Mouse (Mus musculus) liver, embryonic 16.5 days (tissue): ENCODE results near the gene Elk4. TPM values are rescaled to one million over a fixed set of nuclear protein-coding genes. Genes with fewer than 3 reads are reported as not detected.
A peak's percentile ranks its signal among the peaks of the same experiment; 100 is the strongest.

Source experiments
- ATAC-seq: fragments of 200-750 bp; cut with Nextera tagmentation; 2 replicates; pipeline ENCODE4 v1.8.0; 2017; ENCODE audit warnings: low read depth, mild to moderate bottlenecking, moderate number of reproducible peaks, moderate library complexity
- H3K27ac ChIP-seq: fragments of 300-500 bp; sonication (generic); 2 replicates; pipeline ENCODE4 v1.5.1; 2014; ENCODE audit warnings: mild to moderate bottlenecking, low read length
- H3K27me3 ChIP-seq: fragments of 300-500 bp; sonication (generic); 2 replicates; pipeline ENCODE4 v1.6.1; 2014; ENCODE audit warnings: low read depth, low read length, mixed read lengths; ENCODE audit not compliant: control insufficient read depth, insufficient read depth
- H3K36me3 ChIP-seq: fragments of 300-500 bp; sonication (generic); 2 replicates; pipeline ENCODE4 v1.6.1; 2014; ENCODE audit warnings: mild to moderate bottlenecking; ENCODE audit not compliant: control insufficient read depth, insufficient read depth
- H3K4me1 ChIP-seq: fragments of 300-500 bp; sonication (generic); 2 replicates; pipeline ENCODE4 v1.6.1; 2014; ENCODE audit warnings: low read depth, low read length, mixed read lengths; ENCODE audit not compliant: control insufficient read depth
- H3K4me2 ChIP-seq: fragments of 300-500 bp; sonication (generic); 2 replicates; pipeline ENCODE4 v1.6.1; 2014; ENCODE audit warnings: low read depth, low read length, mixed read lengths
- H3K4me3 ChIP-seq: fragments of 300-500 bp; sonication (generic); 2 replicates; pipeline ENCODE4 v1.5.1; 2014; ENCODE audit warnings: low read depth, mild to moderate bottlenecking, low read length
- H3K9ac ChIP-seq: fragments of 300-500 bp; sonication (generic); 2 replicates; pipeline ENCODE4 v1.6.1; 2014; ENCODE audit warnings: low read depth, low read length
- H3K9me3 ChIP-seq: fragments of 300-500 bp; sonication (generic); replicated peaks from 2 replicates; pipeline ENCODE4 v1.6.1; 2016; ENCODE audit warnings: low read length; ENCODE audit not compliant: control insufficient read depth
- WGBS: fragments of 180-500 bp; shearing (Covaris S2); extraction: QIAGEN DNeasy Blood & Tissue Kit; methylation state at CpG from one replicate; pipeline ENCODE4 v1.1.7; 2014; ENCODE audit not compliant: insufficient replicate concordance; 5-methylcytosine and 5-hydroxymethylcytosine counted together
- polyA plus RNA-seq: library from polyadenylated mRNA; unstranded; fragments of >200 nt; fragmentation: Nextera tagmentation; extraction: Ambion mirVana; gene quantifications from 2 replicates; pipeline ENCODE4 v1.2.1, GENCODE M21; 2015

Elk4 gene
- polyA plus RNA-seq, 1 experiment from 2014 or later = 10.0 TPM

GRCm38 (mm10) chr1:132019876-132020275, 12.5 kb downstream of the Elk4 start:
- Histone ChIP-seq H3K4me3 (no peak overlapping the region), H3K27me3 (no peaks in the 10 kb centered on the region), H3K4me2 (no peak overlapping the region), H3K4me1 (peaks cover 8% of the 10 kb centered on the region), H3K27ac (no peak overlapping the region), H3K9me3 (no peaks in the 10 kb centered on the region), H3K36me3 (peaks cover 60% of the 10 kb centered on the region), H3K9ac (no peak overlapping the region)
- whole genome bisulfite sequencing = 84% methylated on average over 7 of the region's 7 CpGs
- no peak for ATAC-seq

- Histone ChIP-seq H3K4me1 (peaks cover 19% of the 10 kb centered on the region), H3K36me3 (peaks cover 56% of the 10 kb centered on the region), H3K27me3 (no peaks in the 10 kb centered on the region), H3K9me3 (no peaks in the 10 kb centered on the region), H3K4me2 (no peak overlapping the region), H3K27ac (peak overlapping the region; percentile 58), H3K4me3 (no peak overlapping the region), H3K9ac (no peak overlapping the region)
- 67% methylated on average over 3 of the region's 3 CpGs for WGBS
- no peak for ATAC-seq
Observed at GRCm38 (mm10) chr1:132022107-132022506, 14.7 kb downstream of the Elk4 start.

GRCm38 (mm10) chr1:132026925-132027646, 19.7 kb downstream of the Elk4 start:
- peak overlapping the region; percentile 62 for H3K4me2 ChIP-seq
- WGBS = 70% methylated on average over 11 of the region's 11 CpGs

GRCm38 (mm10) chr1:132027978-132028377, 20.6 kb downstream of the Elk4 start:
- Histone ChIP-seq H3K9me3 (no peaks in the 10 kb centered on the region), H3K4me3 (no peak overlapping the region), H3K4me2 (no peak overlapping the region), H3K27me3 (no peaks in the 10 kb centered on the region), H3K27ac (peak overlapping the region; percentile 93), H3K36me3 (peaks cover 30% of the 10 kb centered on the region), H3K4me1 (peaks cover 29% of the 10 kb centered on the region), H3K9ac (no peak overlapping the region; the same call in 1 of the 2 replicates)
- no peak for ATAC-seq
- 88% methylated on average over 5 of the region's 5 CpGs for WGBS

More at GRCm38 (mm10) chr1:132026925-132027646, 19.7 kb downstream of the Elk4 start:
- peak; percentile 99 for ATAC-seq
- H3K27ac ChIP-seq = peak overlapping the region; percentile 93
- H3K36me3 ChIP-seq = peaks cover 35% of the 10 kb centered on the region
- H3K4me1 ChIP-seq = peaks cover 33% of the 10 kb centered on the region
- no peaks in the 10 kb centered on the region for H3K9me3 ChIP-seq
- peak overlapping the region; percentile 15; the same call in 1 of the 2 replicates for H3K4me3 ChIP-seq
- H3K9ac ChIP-seq = peak overlapping the region; percentile 45
- no peaks in the 10 kb centered on the region for H3K27me3 ChIP-seq

GRCm38 (mm10) chr1:132028413-132028812, 21.0 kb downstream of the Elk4 start:
- Histone ChIP-seq H3K27me3 (no peaks in the 10 kb centered on the region), H3K4me1 (peaks cover 29% of the 10 kb centered on the region), H3K36me3 (peaks cover 25% of the 10 kb centered on the region), H3K4me2 (no peak overlapping the region), H3K9me3 (no peaks in the 10 kb centered on the region), H3K27ac (peak overlapping the region; percentile 93), H3K9ac (no peak overlapping the region), H3K4me3 (no peak overlapping the region)
- 89% methylated on average over 9 of the region's 9 CpGs for WGBS
- ATAC-seq = no peak

- H3K9ac ChIP-seq = no peak overlapping the region
- ATAC-seq = no peak
- H3K9me3 ChIP-seq = no peaks in the 10 kb centered on the region
- H3K4me3 ChIP-seq = no peak overlapping the region
- no peaks in the 10 kb centered on the region for H3K27me3 ChIP-seq
- H3K36me3 ChIP-seq = peaks cover 17% of the 10 kb centered on the region
- no peak overlapping the region for H3K4me2 ChIP-seq
- peaks cover 27% of the 10 kb centered on the region for H3K4me1 ChIP-seq
- 59% methylated on average over 2 of the region's 2 CpGs for WGBS
- no peak overlapping the region for H3K27ac ChIP-seq
Observed at GRCm38 (mm10) chr1:132030574-132030973, 23.2 kb downstream of the Elk4 start.

GRCm38 (mm10) chr1:132032172-132032571, 24.8 kb downstream of the Elk4 start:
- Histone ChIP-seq H3K4me2 (no peak overlapping the region), H3K4me3 (no peak overlapping the region), H3K27ac (no peak overlapping the region), H3K9me3 (no peaks in the 10 kb centered on the region), H3K9ac (no peak overlapping the region), H3K36me3 (peaks cover 16% of the 10 kb centered on the region), H3K27me3 (no peaks in the 10 kb centered on the region), H3K4me1 (peaks cover 17% of the 10 kb centered on the region)
- no peak for ATAC-seq
- 82% methylated on average over 7 of the region's 7 CpGs for WGBS

GRCm38 (mm10) chr1:132037746-132038145, 30.3 kb downstream of the Elk4 start:
- Histone ChIP-seq H3K4me1 (no peaks in the 10 kb centered on the region), H3K9me3 (no peaks in the 10 kb centered on the region), H3K27ac (no peak overlapping the region), H3K36me3 (peaks cover 6% of the 10 kb centered on the region; the same call in 1 of the 2 replicates), H3K4me3 (no peak overlapping the region), H3K27me3 (no peaks in the 10 kb centered on the region), H3K4me2 (no peak overlapping the region), H3K9ac (no peak overlapping the region)
- 76% methylated on average over 3 of the region's 3 CpGs for WGBS
- no peak for ATAC-seq

GRCm38 (mm10) chr1:132038753-132039152, 31.3 kb downstream of the Elk4 start:
- Histone ChIP-seq H3K9me3 (no peaks in the 10 kb centered on the region), H3K27me3 (no peaks in the 10 kb centered on the region), H3K27ac (no peak overlapping the region), H3K9ac (no peak overlapping the region), H3K4me1 (no peaks in the 10 kb centered on the region), H3K36me3 (peaks cover 5% of the 10 kb centered on the region; the same call in 1 of the 2 replicates), H3K4me3 (no peak overlapping the region), H3K4me2 (no peak overlapping the region)
- 67% methylated on average over 5 of the region's 5 CpGs for WGBS
- ATAC-seq = no peak
